Mouse (Mus musculus) ES-E14 (cell line): ENCODE measurements at regions not wholly inside any gene's neighbourhood (a gene's known extent, or its start where the extent isn't known, plus 50 kb on each side); places are given as distances from the start of the nearest gene placed in this dataset.

Source experiments
- DNase-seq: peaks from one replicate; pipeline ENCODE4 v3.0.0-alpha.2; 2013; ENCODE audit warnings: low read depth, low spot score
- H3K27ac ChIP-seq: 2 replicates; pipeline ENCODE4 v1.5.1; 2012; ENCODE audit warnings: low read depth, mild to moderate bottlenecking, low read length, moderate library complexity, mixed read lengths; ENCODE audit not compliant: poor library complexity, insufficient read depth, severe bottlenecking
- H3K36me3 ChIP-seq: 2 replicates; pipeline ENCODE4 v1.6.1; 2012; ENCODE audit warnings: mild to moderate bottlenecking, low read length, moderate library complexity, mixed read lengths; ENCODE audit not compliant: control insufficient read depth, poor library complexity, insufficient read depth, severe bottlenecking
- H3K4me1 ChIP-seq, 2 experiments: fragments of 150-350 bp in 1 of 2; sonication (generic) in 1 of 2; 2 replicates each; pipeline ENCODE4 v1.6.1; 2012; ENCODE audit warnings: low read length in 2 of 2, mild to moderate bottlenecking in 1 of 2, mixed read lengths in 1 of 2; ENCODE audit not compliant: control insufficient read depth in 2 of 2, insufficient read depth in 2 of 2, poor library complexity in 1 of 2
- H3K4me3 ChIP-seq, 2 experiments: fragments of 150-350 bp in 1 of 2; sonication (generic) in 1 of 2; 2 replicates each; pipeline ENCODE4 v1.5.1; 2012; ENCODE audit warnings: low read length in 2 of 2, low read depth in 1 of 2, mild to moderate bottlenecking in 1 of 2, mixed read lengths in 1 of 2; ENCODE audit not compliant: insufficient read depth in 1 of 2, poor library complexity in 1 of 2, severe bottlenecking in 1 of 2
- H3K9ac ChIP-seq: 2 replicates; pipeline ENCODE4 v1.6.1; 2012; ENCODE audit warnings: low read depth, mild to moderate bottlenecking, low read length, mixed read lengths; ENCODE audit not compliant: poor library complexity, insufficient read depth, severe bottlenecking
- H3K9me3 ChIP-seq: fragments of 150-350 bp; sonication (generic); 2 replicates; pipeline ENCODE4 v1.6.1; 2012; ENCODE audit warnings: low read depth, mild to moderate bottlenecking, low read length; ENCODE audit not compliant: control insufficient read depth, insufficient read depth
- CHD2 ChIP-seq: IDR thresholded peaks from 2 replicates; pipeline ENCODE4 v1.6.1; 2014; ENCODE audit warnings: mild to moderate bottlenecking, low read depth, low read length, inconsistent platforms
- HCFC1 ChIP-seq: IDR thresholded peaks from 2 replicates; pipeline ENCODE4 v1.6.1; 2012; ENCODE audit warnings: low read length, inconsistent platforms, borderline replicate concordance; ENCODE audit not compliant: insufficient read depth
- MAFK ChIP-seq: IDR thresholded peaks from 2 replicates; pipeline ENCODE4 v1.6.1; 2014; ENCODE audit warnings: mild to moderate bottlenecking, low read depth, low read length, inconsistent platforms; ENCODE audit not compliant: insufficient read depth
- ZC3H11A ChIP-seq: IDR thresholded peaks from 2 replicates; pipeline ENCODE4 v1.6.1; 2012; ENCODE audit warnings: low read depth, mild to moderate bottlenecking, inconsistent platforms, low read length, borderline replicate concordance
- ZNF384 ChIP-seq: IDR thresholded peaks from 2 replicates; pipeline ENCODE4 v1.6.1; 2012; ENCODE audit warnings: low read depth, low read length, inconsistent platforms
- in situ Hi-C, 2 experiments: fragments of 600-800 bp; cut with MboI; formaldehyde crosslinking; loops; one replicate each; pipeline ENCODE4 v1.15.1; 2025; ENCODE audit warnings: low sequenced_read_pairs in 2 of 2, inconsistent platforms in 1 of 2; ENCODE audit not compliant: unreplicated experiment in 2 of 2

GRCm38 (mm10) chr3:149449376-149449775 is 459.0 kb upstream of the Adgrl2 start:
- DNase-seq = no peak
- Histone ChIP-seq H3K4me1 (no peaks in the 10 kb centered on the region), H3K36me3 (no peaks in the 10 kb centered on the region), H3K4me3 (no peak overlapping the region), H3K9ac (no peak overlapping the region), H3K9me3 (no peaks in the 10 kb centered on the region), H3K27ac (no peak overlapping the region)
- TF ChIP-seq ZC3H11A (no peak), HCFC1 (no peak), CHD2 (no peak), MAFK (no peak), ZNF384 (no peak)
- in situ Hi-C loops = no loop called here

GRCm38 (mm10) chr3:149445991-149446564 is 455.7 kb upstream of the Adgrl2 start:
- no peak overlapping the region for H3K9ac ChIP-seq
- no peaks in the 10 kb centered on the region for H3K9me3 ChIP-seq
- H3K4me3 ChIP-seq = no peak overlapping the region
- no peaks in the 10 kb centered on the region for H3K36me3 ChIP-seq
- in situ Hi-C loops = no loop called here
- DNase-seq = no peak
- no peak overlapping the region for H3K27ac ChIP-seq
- TF ChIP-seq MAFK = no peak
- no peak for TF ChIP-seq ZC3H11A
- no peak for TF ChIP-seq ZNF384
- TF ChIP-seq CHD2 = no peak
- no peak for TF ChIP-seq HCFC1
- H3K4me1 ChIP-seq = no peaks in the 10 kb centered on the region

- Histone ChIP-seq H3K9me3 (no peaks in the 10 kb centered on the region), H3K4me1 (no peaks in the 10 kb centered on the region), H3K36me3 (no peaks in the 10 kb centered on the region), H3K9ac (no peak overlapping the region), H3K4me3 (no peak overlapping the region), H3K27ac (no peak overlapping the region)
- TF ChIP-seq HCFC1 (no peak), MAFK (no peak), CHD2 (no peak), ZC3H11A (no peak), ZNF384 (no peak)
- no peak for DNase-seq
- in situ Hi-C loops = no loop called here
Measured at GRCm38 (mm10) chr3:149444854-149445577, 454.7 kb upstream of the Adgrl2 start.

GRCm38 (mm10) chr3:149444377-149444776 is 454.0 kb upstream of the Adgrl2 start:
- DNase-seq = no peak
- H3K36me3 ChIP-seq = no peaks in the 10 kb centered on the region
- TF ChIP-seq ZNF384 (no peak), CHD2 (no peak), MAFK (no peak), ZC3H11A (no peak), HCFC1 (no peak)
- in situ Hi-C loops = no loop called here
- H3K4me1 ChIP-seq = no peaks in the 10 kb centered on the region
- H3K9me3 ChIP-seq = no peaks in the 10 kb centered on the region
- H3K9ac ChIP-seq = no peak overlapping the region
- no peak overlapping the region for H3K4me3 ChIP-seq
- no peak overlapping the region for H3K27ac ChIP-seq
